Mouse (Mus musculus): ENCODE data around the gene Iqgap3. TPM values are rescaled to one million over a fixed set of nuclear protein-coding genes. Genes with fewer than 3 reads are reported as not detected.

The Iqgap3 gene
- total and polyA plus RNA-seq, 2 experiments from 2014 or later, result 3.6 to 9.6 TPM

DNA sequence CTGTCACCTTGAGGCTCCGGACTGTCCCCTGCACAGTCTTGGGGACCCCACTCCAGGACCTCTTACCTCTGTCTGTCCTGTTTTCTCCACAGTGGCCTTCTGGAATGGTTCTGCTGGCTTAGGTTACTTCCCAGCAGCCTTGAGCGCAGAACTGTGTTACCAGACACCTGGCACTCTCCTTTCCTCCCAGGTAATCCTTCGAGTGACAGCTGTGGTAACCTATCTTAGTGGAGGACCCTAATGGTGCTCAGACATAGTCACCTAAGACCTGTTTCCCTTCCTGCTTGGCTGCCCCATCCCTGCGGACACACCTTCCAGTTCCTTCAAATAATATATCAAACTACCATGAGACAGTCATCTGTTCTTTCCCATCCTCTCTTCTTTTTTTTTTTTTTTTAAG is 3.6 kb upstream of the Iqgap3 start, which contains the start of gene Ttc24:
Gene Ttc24 (minus strand): TSS at position 101 of the 400 bp plus-strand sequence.
- WGBS, result 78% methylated on average over 4 of the region's 4 CpGs
- no peaks in the 10 kb centered on the region for H3K9me3 ChIP-seq (ENCODE audit: low read length)
- no peaks in the 10 kb centered on the region for H3K27me3 ChIP-seq (ENCODE audit: insufficient read depth, low read length)
- ATAC-seq (no peak), DNase-seq (ENCODE audit: low spot score) (no peak)
- no peaks in the 10 kb centered on the region for H3K36me3 ChIP-seq (ENCODE audit: insufficient read depth, low read length)
- no peak within 1 kb of the TSS for H3K4me3 ChIP-seq (ENCODE audit: low read length)
- TF ChIP-seq CTCF (IDR thresholded peaks at IDR 0.05; ENCODE audit: low read depth), result no peak
- H3K4me2 ChIP-seq (ENCODE audit: low read depth, low read length), result no peak within 1 kb of the TSS
- no peaks in the 10 kb centered on the region for H3K4me1 ChIP-seq (ENCODE audit: insufficient read depth, low read length)
- H3K9ac ChIP-seq (replicated peaks; ENCODE audit: low read length), result no peak within 1 kb of the TSS
- H3K27ac ChIP-seq, result no peak within 1 kb of the TSS

DNA sequence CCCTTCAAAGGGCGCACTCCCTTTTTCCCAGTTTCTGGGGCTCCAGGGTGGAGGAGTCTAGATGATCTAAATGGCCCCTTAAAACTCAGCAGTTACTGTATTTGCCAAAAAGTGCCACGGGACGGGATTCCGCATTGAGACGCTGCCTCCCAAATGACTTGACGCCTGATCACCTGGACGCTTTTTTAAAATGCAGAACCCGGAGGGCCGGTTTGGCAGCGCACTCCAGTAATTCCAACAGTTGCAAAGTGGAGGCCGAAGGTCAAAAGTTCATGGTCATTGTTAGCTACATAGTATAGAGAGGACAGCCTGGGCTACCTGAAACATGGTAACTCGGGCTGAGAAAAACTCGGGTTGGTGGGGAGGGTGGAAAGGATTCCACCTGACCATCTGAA is 450 bp downstream of the Iqgap3 start:
- no peaks in the 10 kb centered on the region for H3K9me3 ChIP-seq (ENCODE audit: low read length)
- ATAC-seq, result no peak

DNA sequence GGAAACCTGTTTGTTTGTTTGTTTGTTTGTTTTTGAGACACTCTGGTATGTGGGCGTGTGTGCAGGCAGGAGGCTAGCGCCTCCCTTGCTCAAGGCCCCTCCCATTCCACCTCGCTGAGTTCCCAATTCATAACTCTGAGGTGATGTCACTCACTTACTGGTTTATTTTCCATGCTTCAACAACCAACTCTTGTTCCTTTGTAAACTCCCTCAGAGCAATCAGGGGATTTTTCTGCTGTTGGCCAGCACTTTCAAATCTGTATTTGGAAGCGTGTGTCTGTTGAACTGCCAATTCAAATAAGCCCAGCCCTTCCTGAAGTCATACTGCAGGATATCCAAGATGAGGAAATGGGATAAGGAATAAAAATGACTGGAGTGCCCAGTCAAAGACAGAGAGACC is 892 bp downstream of the Iqgap3 start:
- H3K36me3 ChIP-seq (ENCODE audit: insufficient read depth, low read length), result no peaks in the 10 kb centered on the region
- H3K9ac ChIP-seq (replicated peaks; ENCODE audit: low read length), result 0 out of 2 replicates have a peak overlapping the region, but pooled peaks have one; percentile 9
- DNase-seq (ENCODE audit: low spot score), result no peak
- no peak for ATAC-seq
- H3K9me3 ChIP-seq (ENCODE audit: low read length), result no peaks in the 10 kb centered on the region
- WGBS, result 12% methylated on average over 4 of the region's 4 CpGs
- TF ChIP-seq CTCF (IDR thresholded peaks at IDR 0.05; ENCODE audit: low read depth), result no peak
- peak overlapping the region; percentile 86 for H3K4me2 ChIP-seq (ENCODE audit: low read depth, low read length)
- H3K27me3 ChIP-seq (ENCODE audit: insufficient read depth, low read length), result no peaks in the 10 kb centered on the region
- H3K27ac ChIP-seq, result no peak overlapping the region
- peak overlapping the region; percentile 49 for H3K4me3 ChIP-seq (ENCODE audit: low read length)
- no peaks in the 10 kb centered on the region for H3K4me1 ChIP-seq (ENCODE audit: insufficient read depth, low read length)

More for the DNA sequence above, 450 bp downstream of the Iqgap3 start:
- DNase-seq (ENCODE audit: low spot score), result no peak
- H3K27ac ChIP-seq, result no peak overlapping the region
- TF ChIP-seq CTCF (IDR thresholded peaks at IDR 0.05; ENCODE audit: low read depth), result no peak
- H3K9ac ChIP-seq (replicated peaks; ENCODE audit: low read length), result no peak overlapping the region; the same call in 1 of the 2 replicates
- H3K27me3 ChIP-seq (ENCODE audit: insufficient read depth, low read length), result no peaks in the 10 kb centered on the region
- H3K4me3 ChIP-seq (ENCODE audit: low read length), result peak overlapping the region; percentile 49
- H3K4me2 ChIP-seq (ENCODE audit: low read depth, low read length), result peak overlapping the region; percentile 86
- WGBS, result 4% methylated on average over 13 of the region's 13 CpGs
- no peaks in the 10 kb centered on the region for H3K36me3 ChIP-seq (ENCODE audit: insufficient read depth, low read length)
- no peaks in the 10 kb centered on the region for H3K4me1 ChIP-seq (ENCODE audit: insufficient read depth, low read length)

DNA sequence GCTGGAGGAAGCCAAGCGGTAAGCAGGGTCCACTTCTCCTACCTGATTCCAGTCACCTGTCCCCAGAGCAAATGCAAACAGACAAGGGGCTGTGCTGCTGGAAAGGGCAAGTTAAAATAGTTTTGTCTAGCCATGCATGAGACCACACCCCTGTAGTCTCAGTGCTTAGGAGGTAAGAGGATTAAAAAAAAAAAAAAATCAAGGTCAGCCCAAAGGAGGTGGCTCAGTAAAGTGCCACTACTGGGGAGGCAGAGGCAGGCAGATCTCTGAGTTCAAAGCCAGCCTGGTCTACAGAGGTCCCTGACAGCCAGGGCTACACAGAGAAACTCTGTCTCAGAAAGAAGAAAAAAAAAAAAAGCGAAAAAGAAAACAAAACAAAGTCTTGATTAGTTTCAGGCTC is 2.2 kb downstream of the Iqgap3 start:
- H3K4me2 ChIP-seq (ENCODE audit: low read depth, low read length), result no peak overlapping the region
- 97% methylated on average over 2 of the region's 2 CpGs for WGBS
- no peak for ATAC-seq

DNA sequence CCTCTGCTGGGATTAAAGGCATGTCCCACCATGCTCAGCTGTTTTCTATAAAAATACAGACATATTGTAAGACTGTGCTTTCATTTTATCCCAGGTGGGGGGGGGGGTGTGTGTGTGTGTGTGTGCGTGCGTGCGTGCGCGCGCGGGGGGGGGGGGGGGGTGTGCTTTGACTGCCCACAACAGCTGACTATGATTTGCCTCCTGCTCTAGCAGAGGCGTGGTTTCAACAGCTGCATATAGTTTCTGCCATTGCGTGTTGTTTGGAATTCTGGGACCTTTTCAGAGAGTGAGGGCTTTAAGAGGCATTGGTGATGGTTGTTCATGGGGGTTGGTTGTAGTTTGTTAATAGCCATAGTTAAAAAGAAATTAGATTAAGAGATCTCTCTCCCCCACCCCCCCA is 3.7 kb downstream of the Iqgap3 start:
- no peak overlapping the region for H3K4me3 ChIP-seq (ENCODE audit: low read length)
- ATAC-seq, result no peak
- H3K4me1 ChIP-seq (ENCODE audit: insufficient read depth, low read length), result no peaks in the 10 kb centered on the region
- H3K27ac ChIP-seq, result no peak overlapping the region
- no peaks in the 10 kb centered on the region for H3K27me3 ChIP-seq (ENCODE audit: insufficient read depth, low read length)
- no peak for TF ChIP-seq CTCF (IDR thresholded peaks at IDR 0.05; ENCODE audit: low read depth)
- H3K36me3 ChIP-seq (ENCODE audit: insufficient read depth, low read length), result no peaks in the 10 kb centered on the region
- WGBS, result 92% methylated on average over 9 of the region's 9 CpGs
- H3K9ac ChIP-seq (replicated peaks; ENCODE audit: low read length), result no peak overlapping the region
- no peak for DNase-seq (ENCODE audit: low spot score)
- no peak overlapping the region for H3K4me2 ChIP-seq (ENCODE audit: low read depth, low read length)
- H3K9me3 ChIP-seq (ENCODE audit: low read length), result no peaks in the 10 kb centered on the region

More for the DNA sequence above, 2.2 kb downstream of the Iqgap3 start:
- no peak for DNase-seq (ENCODE audit: low spot score)
- Histone ChIP-seq H3K27ac (no peak overlapping the region), H3K4me3 (ENCODE audit: low read length) (no peak overlapping the region), H3K36me3 (ENCODE audit: insufficient read depth, low read length) (no peaks in the 10 kb centered on the region), H3K9ac (replicated peaks; ENCODE audit: low read length) (no peak overlapping the region), H3K4me1 (ENCODE audit: insufficient read depth, low read length) (no peaks in the 10 kb centered on the region), H3K9me3 (ENCODE audit: low read length) (no peaks in the 10 kb centered on the region), H3K27me3 (ENCODE audit: insufficient read depth, low read length) (no peaks in the 10 kb centered on the region)
- no peak for TF ChIP-seq CTCF (IDR thresholded peaks at IDR 0.05; ENCODE audit: low read depth)

DNA sequence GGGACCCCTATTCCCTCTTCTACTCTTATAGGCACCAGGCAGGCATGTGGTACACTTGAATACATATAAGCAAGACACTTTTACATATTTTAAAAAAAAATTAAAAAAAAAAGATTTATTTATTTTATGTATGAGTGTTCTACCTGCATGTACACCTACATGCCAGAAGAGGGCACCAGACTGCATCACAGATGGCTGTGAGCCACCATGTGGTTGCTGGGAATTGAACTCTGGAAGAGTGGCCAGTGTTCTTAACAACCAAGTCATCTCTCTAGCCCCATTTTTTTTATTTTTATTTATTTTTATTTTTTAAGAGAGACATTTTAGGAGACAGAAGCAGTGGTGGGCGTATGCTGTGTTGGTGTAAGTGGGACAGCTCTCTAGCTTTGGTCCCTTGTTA is 5.9 kb downstream of the Iqgap3 start:
- no peaks in the 10 kb centered on the region for H3K36me3 ChIP-seq (ENCODE audit: insufficient read depth, low read length)
- H3K27me3 ChIP-seq (ENCODE audit: insufficient read depth, low read length), result no peaks in the 10 kb centered on the region
- H3K4me1 ChIP-seq (ENCODE audit: insufficient read depth, low read length), result no peaks in the 10 kb centered on the region
- 82% methylated on average over 1 of the region's 1 CpGs for WGBS
- no peak overlapping the region for H3K27ac ChIP-seq
- H3K4me3 ChIP-seq (ENCODE audit: low read length), result no peak overlapping the region
- peak; percentile 77 for TF ChIP-seq CTCF (IDR thresholded peaks at IDR 0.05; ENCODE audit: low read depth)
- ATAC-seq (no peak), DNase-seq (ENCODE audit: low spot score) (peak; percentile 50)
- H3K9me3 ChIP-seq (ENCODE audit: low read length), result no peaks in the 10 kb centered on the region
- H3K4me2 ChIP-seq (ENCODE audit: low read depth, low read length), result no peak overlapping the region
- H3K9ac ChIP-seq (replicated peaks; ENCODE audit: low read length), result no peak overlapping the region

DNA sequence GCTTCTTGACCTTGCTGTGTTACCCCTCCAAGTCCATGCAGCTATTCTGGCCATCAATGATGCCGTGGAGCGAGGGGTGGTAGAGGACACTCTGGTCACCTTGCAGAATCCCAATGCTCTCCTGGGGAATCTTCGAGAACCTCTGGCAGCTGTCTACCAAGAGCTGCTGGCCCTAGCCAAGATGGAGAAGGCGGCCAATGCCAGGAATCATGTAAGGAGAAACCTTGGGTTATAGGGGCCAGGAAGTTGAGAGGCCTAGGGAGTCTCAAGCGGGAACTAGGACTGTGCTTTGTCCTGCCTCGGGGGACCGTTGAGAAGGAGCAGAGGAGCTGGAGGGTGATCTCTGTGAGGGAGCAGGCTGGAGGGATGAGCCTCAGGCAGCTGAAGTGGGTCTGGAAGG is 8.3 kb downstream of the Iqgap3 start:
- ATAC-seq (no peak), DNase-seq (ENCODE audit: low spot score) (no peak)
- 92% methylated on average over 7 of the region's 7 CpGs for WGBS

More for the DNA sequence above, 8.3 kb downstream of the Iqgap3 start:
- Histone ChIP-seq H3K4me3 (ENCODE audit: low read length) (no peak overlapping the region), H3K9ac (replicated peaks; ENCODE audit: low read length) (no peak overlapping the region), H3K27ac (no peak overlapping the region), H3K4me1 (ENCODE audit: insufficient read depth, low read length) (no peaks in the 10 kb centered on the region), H3K27me3 (ENCODE audit: insufficient read depth, low read length) (no peaks in the 10 kb centered on the region), H3K4me2 (ENCODE audit: low read depth, low read length) (no peak overlapping the region), H3K36me3 (ENCODE audit: insufficient read depth, low read length) (no peaks in the 10 kb centered on the region), H3K9me3 (ENCODE audit: low read length) (no peaks in the 10 kb centered on the region)
- TF ChIP-seq CTCF (IDR thresholded peaks at IDR 0.05; ENCODE audit: low read depth), result no peak

Measured in hindbrain, postnatal 0 days (tissue).